12 mouse cellular contexts compared by ENCODE assay signal in the genomic region with DNA sequence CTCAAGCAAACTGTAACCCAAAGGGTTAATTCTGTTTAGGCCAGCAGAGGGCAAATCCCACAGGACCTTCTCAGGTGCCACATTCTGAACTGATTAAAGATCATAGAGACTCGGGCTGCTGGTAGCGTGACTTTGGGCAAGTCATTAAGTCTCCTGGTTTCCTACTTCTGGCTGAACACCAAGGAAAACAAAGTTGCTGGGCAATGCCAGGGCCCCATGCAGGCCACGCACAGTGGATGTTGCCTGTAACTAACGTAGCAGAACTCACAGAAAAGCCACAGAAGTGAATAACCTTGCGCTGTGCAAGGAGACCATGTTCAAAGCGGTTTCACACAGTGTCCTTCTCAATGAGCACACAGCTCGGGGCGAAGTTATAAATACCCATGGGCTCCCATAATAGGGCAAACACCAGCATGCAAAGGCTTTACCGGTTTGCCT.
DNase-seq lines count a peak whose midpoint lies in the region; ATAC-seq lines count a peak whose summit lies in the region.
"Had no signal": no experiment of that assay in that cellular context is flagged by ENCODE, and none has a peak within 500 bp of the region (broad histone marks: within the 10 kb centered on the region; RNA-seq: fewer than 3 reads in every experiment).

No protein-coding gene starts in this region.

- H3K4me2 ChIP-seq in heart, embryonic 15.5 days = 0 out of 2 replicates have a peak overlapping the region, but pooled peaks have one; percentile 20
- H3K4me2 ChIP-seq: liver, embryonic 12.5 days; neural tube, embryonic 12.5 days had no signal

- H3K27ac ChIP-seq in heart, embryonic 15.5 days = peak overlapping the region; percentile 66
- H3K27ac ChIP-seq: liver, embryonic 12.5 days; neural tube, embryonic 12.5 days had no signal

- no peaks in the 10 kb centered on the region for H3K9me3 ChIP-seq in heart, embryonic 15.5 days (replicated peaks)
- H3K9me3 ChIP-seq: liver, embryonic 12.5 days; neural tube, embryonic 12.5 days had no signal

- no peak overlapping the region for H3K9ac ChIP-seq in heart, embryonic 15.5 days
- H3K9ac ChIP-seq: liver, embryonic 12.5 days; neural tube, embryonic 12.5 days had no signal

- peaks cover 19% of the 10 kb centered on the region for H3K4me1 ChIP-seq in heart, embryonic 15.5 days (replicated peaks)

- ATAC-seq in heart, embryonic 15.5 days (replicated peaks; ENCODE audit: insufficient number of reproducible peaks, insufficient read depth, low FRiP score, low read depth) = no peak
- no peak for ATAC-seq in erythroid progenitor cell, adult 5-6 weeks (replicated peaks; ENCODE audit: low FRiP score, poor library complexity, severe bottlenecking)
- ATAC-seq: liver, embryonic 12.5 days had no signal

- no peaks in the 10 kb centered on the region for H3K36me3 ChIP-seq in heart, embryonic 15.5 days
- H3K36me3 ChIP-seq: liver, embryonic 12.5 days; neural tube, embryonic 12.5 days had no signal

- peak; percentile 13 to 18 for DNase-seq in heart, adult 18-20 months
- no peak for DNase-seq in heart, adult 11 months
- DNase-seq in adrenal gland, postnatal 14 days = peak; percentile 33
- peak; percentile 45 to 73 for DNase-seq in kidney, postnatal 36 days
- no peak for DNase-seq in cerebellum, postnatal 36 days
- no peak for DNase-seq in urinary bladder, postnatal 10 days (ENCODE audit: low spot score)
- DNase-seq: cerebellum, postnatal 10 days; thymus, postnatal 36 days had no signal

- no peaks in the 10 kb centered on the region for H3K27me3 ChIP-seq in heart, embryonic 15.5 days
- H3K27me3 ChIP-seq: liver, embryonic 12.5 days; neural tube, embryonic 12.5 days had no signal

- no peak overlapping the region for H3K4me3 ChIP-seq in heart, embryonic 15.5 days
- H3K4me3 ChIP-seq: liver, embryonic 12.5 days; neural tube, embryonic 12.5 days had no signal

- 35% methylated on average over 9 of the region's 9 CpGs for WGBS in heart, embryonic 15.5 days

Comparison
In these comparisons a context has a peak if more than half of its experiments do, and no peak if none do; other contexts are left out.
1. DNase-seq: peak in heart, adult 18-20 months (2 of 2), adrenal gland, postnatal 14 days (single experiment) and kidney, postnatal 36 days (2 of 2); none in heart, adult 11 months (single experiment), cerebellum, postnatal 36 days (0 of 2) and urinary bladder, postnatal 10 days (single experiment).